Mouse (Mus musculus) heart, adult 2 months (tissue): ENCODE data around the gene Gpkow.

Experiments
- CTCF ChIP-seq: fragments of 200-600 bp; IDR thresholded peaks from 2 replicates; pipeline ENCODE4 v1.8.1; 2022; ENCODE audit warnings: antibody characterized with exemption, mild to moderate bottlenecking, moderate library complexity
- POLR2A ChIP-seq: fragments of 200-500 bp; IDR thresholded peaks from 2 replicates; pipeline ENCODE4 v1.6.1; 2011; ENCODE audit warnings: mild to moderate bottlenecking, low read depth, low read length, control low read depth; ENCODE audit not compliant: insufficient read depth

GRCm38 (mm10) chrX:7740082-7740819, 43.3 kb downstream of the Gpkow start:
- TF ChIP-seq CTCF (no peak), POLR2A (no peak)
